In genomic region chr7:64709520-64710262, GRCm38 (mm10) we compare ENCODE assay signal across 7 mouse cellular contexts.
DNase-seq lines count a peak whose midpoint lies in the region; ATAC-seq and TF ChIP-seq lines count a peak whose summit lies in the region.

No protein-coding gene starts in this region.

- peak; percentile 64 for TF ChIP-seq CTCF in layer of hippocampus, adult 2 months (conservative IDR thresholded peaks at IDR 0.05)
- peak; percentile 39; the same call in 1 of the 2 replicates for TF ChIP-seq CTCF in embryonic fibroblast, embryonic 13.5 days (IDR thresholded peaks at IDR 0.05; ENCODE audit: borderline replicate concordance, insufficient read depth, low read length)
- TF ChIP-seq CTCF in midbrain, postnatal 0 days (IDR thresholded peaks at IDR 0.05), result peak; percentile 69

- peak overlapping the region; percentile 79 for H3K27ac ChIP-seq in layer of hippocampus, adult 2 months
- no peak overlapping the region for H3K27ac ChIP-seq in embryonic fibroblast, embryonic 13.5 days (ENCODE audit: insufficient read depth, low read length)
- H3K27ac ChIP-seq in midbrain, postnatal 0 days (ENCODE audit: low read depth, low read length), result no peak overlapping the region

- H3K36me3 ChIP-seq in midbrain, postnatal 0 days (ENCODE audit: insufficient read depth, low read length), result no peaks in the 10 kb centered on the region

- no peak overlapping the region for H3K9ac ChIP-seq in midbrain, postnatal 0 days (replicated peaks; ENCODE audit: low read length, poor library complexity, severe bottlenecking)

- no peaks in the 10 kb centered on the region for H3K9me3 ChIP-seq in midbrain, postnatal 0 days (ENCODE audit: low read length)

- WGBS in midbrain, postnatal 0 days, result 89% methylated on average over 13 of the region's 13 CpGs

- ATAC-seq in midbrain, postnatal 0 days (ENCODE audit: low FRiP score), result no peak

- TF ChIP-seq POLR2A in embryonic fibroblast, embryonic 13.5 days (IDR thresholded peaks at IDR 0.05; ENCODE audit: low read depth, low read length), result no peak

- H3K4me2 ChIP-seq in midbrain, postnatal 0 days (ENCODE audit: low read depth, low read length, poor library complexity, severe bottlenecking), result no peak overlapping the region

- no peaks in the 10 kb centered on the region for H3K27me3 ChIP-seq in midbrain, postnatal 0 days (ENCODE audit: insufficient read depth, low read length)

- peak; percentile 44 to 66 for DNase-seq in layer of hippocampus, adult 2 months (ENCODE audit: low spot score in 2 of 2)
- no peak for DNase-seq in layer of hippocampus, postnatal 14 days (ENCODE audit: low spot score in 2 of 2)
- DNase-seq in cerebellum, adult 11-12 months, result peak; percentile 68
- peak; percentile 55 for DNase-seq in midbrain, postnatal 0 days (ENCODE audit: low spot score)
- DNase-seq in thymus, postnatal 4 days, result no peak
- DNase-seq in adrenal gland, postnatal 10 days, result no peak

- no peaks in the 10 kb centered on the region for H3K4me1 ChIP-seq in embryonic fibroblast, embryonic 13.5 days (ENCODE audit: control insufficient read depth, insufficient read depth, low read length)
- H3K4me1 ChIP-seq in midbrain, postnatal 0 days (ENCODE audit: insufficient read depth, low read length), result 0 out of 2 replicates have a peak, but pooled peaks cover 4% of the 10 kb centered on the region

- no peak overlapping the region for H3K4me3 ChIP-seq in layer of hippocampus, adult 2 months
- H3K4me3 ChIP-seq in embryonic fibroblast, embryonic 13.5 days (ENCODE audit: insufficient read depth, low read length), result no peak overlapping the region
- no peak overlapping the region for H3K4me3 ChIP-seq in midbrain, postnatal 0 days (ENCODE audit: low read depth, low read length)

Comparison
In these comparisons a context has a peak if more than half of its experiments do, and no peak if none do; other contexts are left out.
1. DNase-seq: peak in layer of hippocampus, adult 2 months (2 of 2), cerebellum, adult 11-12 months (single experiment) and midbrain, postnatal 0 days (single experiment); none in layer of hippocampus, postnatal 14 days (0 of 2), thymus, postnatal 4 days (single experiment) and adrenal gland, postnatal 10 days (single experiment).
2. Peak in every context shown above with its lines, with median percentiles within 50 percentile points of each other: CTCF ChIP-seq.